Mouse (Mus musculus) forebrain, embryonic 11.5 days (tissue): ENCODE results near the gene D8Ertd738e. TPM values are rescaled to one million over a fixed set of nuclear protein-coding genes. Genes with fewer than 3 reads are reported as not detected.

Experiments used
- ATAC-seq: fragments of 200-750 bp; cut with Nextera tagmentation; replicated peaks from 2 replicates; pipeline ENCODE4 v1.8.0; 2017; ENCODE audit warnings: moderate TSS enrichment; ENCODE audit not compliant: low FRiP score
- DNase-seq: peaks from one replicate; pipeline ENCODE4 v3.0.0-alpha.2; 2017; ENCODE audit warnings: low spot score
- H3K27ac ChIP-seq: fragments of 300-500 bp; sonication (generic); 2 replicates; pipeline ENCODE4 v1.5.1; 2014; ENCODE audit warnings: low read depth, low read length
- H3K27me3 ChIP-seq: fragments of 300-500 bp; sonication (generic); 2 replicates; pipeline ENCODE4 v1.6.1; 2014; ENCODE audit warnings: mild to moderate bottlenecking, low read length, mixed read lengths; ENCODE audit not compliant: control insufficient read depth, insufficient read depth
- H3K36me3 ChIP-seq: fragments of 300-500 bp; sonication (generic); 2 replicates; pipeline ENCODE4 v1.6.1; 2014; ENCODE audit warnings: mild to moderate bottlenecking, low read length, moderate library complexity, mixed read lengths; ENCODE audit not compliant: control insufficient read depth, insufficient read depth
- H3K4me1 ChIP-seq: fragments of 300-500 bp; sonication (generic); replicated peaks from 2 replicates; pipeline ENCODE4 v1.6.1; 2014; ENCODE audit warnings: low read length, mixed read lengths; ENCODE audit not compliant: control insufficient read depth, insufficient read depth
- H3K4me2 ChIP-seq: fragments of 300-500 bp; sonication (generic); 2 replicates; pipeline ENCODE4 v1.6.1; 2014; ENCODE audit warnings: low read depth, mild to moderate bottlenecking, low read length, moderate library complexity, mixed read lengths; ENCODE audit not compliant: severe bottlenecking
- H3K4me3 ChIP-seq: fragments of 300-500 bp; sonication (generic); 2 replicates; pipeline ENCODE4 v1.5.1; 2014; ENCODE audit warnings: low read depth, low read length
- H3K9ac ChIP-seq: fragments of 300-500 bp; sonication (generic); 2 replicates; pipeline ENCODE4 v1.6.1; 2014; ENCODE audit warnings: low read length
- H3K9me3 ChIP-seq: fragments of 300-500 bp; sonication (generic); 2 replicates; pipeline ENCODE4 v1.6.1; 2016; ENCODE audit warnings: low read length, mixed read lengths; ENCODE audit not compliant: control insufficient read depth
- WGBS: fragments of 180-500 bp; shearing (Covaris S2); extraction: QIAGEN DNeasy Blood & Tissue Kit; methylation state at CpG from one replicate; pipeline ENCODE4 v1.1.7; 2014; 5-methylcytosine and 5-hydroxymethylcytosine counted together
- polyA plus RNA-seq: library from polyadenylated mRNA; unstranded; fragments of >200 nt; fragmentation: Nextera tagmentation; extraction: Ambion mirVana; gene quantifications from 2 replicates; pipeline ENCODE4 v1.2.1, GENCODE M21; 2014

The D8Ertd738e gene
- polyA plus RNA-seq, 1 experiment from 2014 or later: 277 TPM

DNA sequence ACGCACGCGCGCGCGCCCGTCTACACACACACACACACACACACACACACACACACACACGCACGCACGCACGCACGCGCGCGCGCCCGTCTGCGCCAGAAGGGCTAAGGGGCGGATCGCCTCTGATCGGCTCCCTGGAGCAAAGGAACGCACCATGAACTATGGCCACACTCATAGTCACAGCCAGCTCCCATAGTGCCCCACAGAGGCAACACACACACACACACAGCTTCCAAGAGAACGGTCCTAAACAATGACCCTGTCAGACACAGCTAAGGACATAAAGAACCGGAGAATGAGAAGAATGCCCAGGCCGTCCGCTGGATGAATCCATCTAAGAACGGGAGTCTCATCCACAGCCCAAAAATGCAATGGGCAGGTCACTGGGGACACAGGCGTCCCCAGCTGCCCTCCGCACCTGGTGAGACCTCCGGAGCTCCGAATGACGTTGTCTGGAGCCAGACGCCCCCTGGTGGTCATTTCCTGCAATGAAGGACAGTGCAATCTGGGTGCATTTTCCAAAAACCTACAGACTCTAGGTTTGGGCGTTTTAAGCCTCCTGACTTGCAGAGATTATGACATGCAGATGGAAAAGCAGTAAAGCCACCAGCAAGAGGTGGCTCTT, 39.2 kb downstream of the D8Ertd738e start:
- no peaks in the 10 kb centered on the region for H3K9me3 ChIP-seq
- peak; percentile 43; the same call in 1 of the 2 replicates for ATAC-seq
- peaks cover 5% of the 10 kb centered on the region; the same call in 1 of the 2 replicates for H3K36me3 ChIP-seq
- H3K4me3 ChIP-seq: no peak overlapping the region
- H3K4me2 ChIP-seq: no peak overlapping the region
- no peak overlapping the region for H3K27ac ChIP-seq
- no peak overlapping the region for H3K9ac ChIP-seq
- 0 out of 2 replicates have a peak, but pooled peaks cover 4% of the 10 kb centered on the region for H3K4me1 ChIP-seq
- peak; percentile 90 for DNase-seq
- 51% methylated on average over 34 of the region's 34 CpGs for WGBS
- no peaks in the 10 kb centered on the region for H3K27me3 ChIP-seq

DNA sequence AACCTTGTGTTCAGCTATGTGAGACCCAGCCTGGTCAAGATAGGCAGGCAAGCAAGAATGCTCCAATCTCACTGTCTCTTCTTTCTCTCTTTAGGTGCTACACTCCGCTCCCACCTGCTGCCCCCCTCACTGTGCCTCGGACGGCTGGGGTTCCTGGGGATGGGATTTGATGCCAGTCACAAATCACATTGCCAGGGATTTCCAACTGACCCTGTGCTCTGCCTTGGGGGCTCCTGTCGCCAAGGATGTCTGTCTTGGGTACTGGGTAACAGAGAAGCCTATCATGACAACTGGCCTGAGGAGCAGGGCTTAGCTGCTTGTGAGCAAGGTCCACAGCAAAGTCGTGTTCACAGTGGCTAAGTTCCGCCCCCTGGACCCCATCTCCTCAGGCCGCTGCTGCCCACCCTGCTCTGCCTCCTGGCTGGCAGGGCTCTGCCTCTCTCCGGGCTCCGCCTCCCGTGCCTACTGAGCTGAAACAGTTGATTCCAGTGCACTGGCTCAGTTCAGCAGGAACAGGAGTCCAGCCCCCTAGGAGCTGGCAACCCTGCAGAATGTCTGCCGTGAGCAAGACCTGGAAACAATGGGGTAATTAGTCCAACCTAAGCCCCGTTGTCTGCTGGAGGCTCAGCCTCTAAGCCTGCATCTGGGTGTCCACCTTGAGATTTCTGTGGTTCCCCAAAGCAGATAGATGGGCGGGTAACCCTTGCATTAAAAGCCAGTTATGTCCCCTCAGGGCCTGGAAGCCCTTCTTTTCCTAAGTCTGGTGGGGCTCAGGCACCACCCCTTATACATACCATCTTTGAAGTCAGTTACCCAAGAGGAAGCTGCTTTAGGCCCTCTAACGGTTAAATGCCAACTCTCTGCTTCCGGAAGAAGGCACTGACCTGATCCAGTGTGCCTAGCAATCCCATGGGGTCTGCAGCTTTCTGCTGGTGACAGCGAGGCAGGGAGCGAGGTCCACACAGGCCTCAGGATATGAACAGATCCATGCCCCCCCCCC, 40.8 kb downstream of the D8Ertd738e start:
- DNase-seq (no peak), ATAC-seq (no peak)
- Histone ChIP-seq H3K27me3 (no peaks in the 10 kb centered on the region), H3K36me3 (peaks cover 4% of the 10 kb centered on the region; the same call in 1 of the 2 replicates), H3K27ac (no peak overlapping the region), H3K4me3 (no peak overlapping the region), H3K4me1 (peaks cover 9% of the 10 kb centered on the region; the same call in 1 of the 2 replicates), H3K4me2 (no peak overlapping the region), H3K9ac (0 out of 2 replicates have a peak overlapping the region, but pooled peaks have one; percentile 23), H3K9me3 (no peaks in the 10 kb centered on the region)
- 38% methylated on average over 17 of the region's 17 CpGs for WGBS

DNA sequence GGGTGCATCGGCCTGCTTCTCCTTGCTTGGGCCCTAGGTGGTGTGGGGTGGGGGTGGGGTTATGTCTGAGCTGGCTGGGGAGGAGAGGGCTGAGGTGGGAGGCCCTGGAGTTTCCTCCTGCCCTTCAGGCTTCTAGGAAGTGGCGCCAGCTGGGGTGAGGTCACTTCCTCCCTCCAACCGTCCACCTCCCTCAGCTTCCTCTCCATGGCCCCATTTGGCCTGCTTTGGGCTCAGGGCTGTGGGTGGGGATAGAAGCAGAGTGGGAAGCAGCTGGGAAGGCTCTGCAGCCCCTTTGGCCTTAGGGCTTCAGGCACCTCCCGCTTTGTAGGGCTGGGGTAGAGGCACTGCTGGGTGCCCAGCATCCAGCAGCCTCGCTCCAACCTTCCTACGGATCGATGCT, 41.7 kb downstream of the D8Ertd738e start:
- Histone ChIP-seq H3K9me3 (no peaks in the 10 kb centered on the region), H3K4me1 (peaks cover 16% of the 10 kb centered on the region), H3K27me3 (no peaks in the 10 kb centered on the region), H3K9ac (no peak overlapping the region), H3K27ac (no peak overlapping the region), H3K4me3 (no peak overlapping the region), H3K36me3 (0 out of 2 replicates have a peak, but pooled peaks cover 2% of the 10 kb centered on the region), H3K4me2 (no peak overlapping the region)
- WGBS: 66% methylated on average over 7 of the region's 7 CpGs
- ATAC-seq (no peak), DNase-seq (no peak)

DNA sequence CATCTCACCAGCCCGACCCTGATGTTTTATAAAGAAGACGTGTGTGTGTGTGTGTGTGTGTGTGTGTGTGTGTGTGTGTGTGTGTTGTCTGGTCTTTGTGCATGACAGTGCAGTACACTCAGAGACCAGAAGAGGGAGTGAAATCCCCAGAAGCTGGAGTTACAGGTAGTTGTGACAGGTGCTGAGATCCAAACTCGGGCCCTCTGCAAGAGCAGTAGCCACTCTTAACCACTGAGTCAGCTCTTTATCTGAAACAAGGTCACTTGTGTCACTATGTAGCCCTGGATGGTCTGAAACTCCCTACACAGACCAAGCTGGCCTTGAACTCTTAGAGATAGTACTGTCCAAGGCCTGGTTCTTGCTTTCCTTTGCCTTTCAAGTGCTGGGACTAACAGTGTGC, 42.9 kb downstream of the D8Ertd738e start:
- 90% methylated on average over 3 of the region's 3 CpGs for WGBS
- no peaks in the 10 kb centered on the region for H3K27me3 ChIP-seq
- H3K9ac ChIP-seq: no peak overlapping the region
- no peak overlapping the region for H3K27ac ChIP-seq
- H3K4me3 ChIP-seq: no peak overlapping the region
- no peak overlapping the region for H3K4me2 ChIP-seq
- H3K4me1 ChIP-seq: peaks cover 18% of the 10 kb centered on the region
- ATAC-seq: no peak
- DNase-seq: no peak
- 0 out of 2 replicates have a peak, but pooled peaks cover 2% of the 10 kb centered on the region for H3K36me3 ChIP-seq
- no peaks in the 10 kb centered on the region for H3K9me3 ChIP-seq

DNA sequence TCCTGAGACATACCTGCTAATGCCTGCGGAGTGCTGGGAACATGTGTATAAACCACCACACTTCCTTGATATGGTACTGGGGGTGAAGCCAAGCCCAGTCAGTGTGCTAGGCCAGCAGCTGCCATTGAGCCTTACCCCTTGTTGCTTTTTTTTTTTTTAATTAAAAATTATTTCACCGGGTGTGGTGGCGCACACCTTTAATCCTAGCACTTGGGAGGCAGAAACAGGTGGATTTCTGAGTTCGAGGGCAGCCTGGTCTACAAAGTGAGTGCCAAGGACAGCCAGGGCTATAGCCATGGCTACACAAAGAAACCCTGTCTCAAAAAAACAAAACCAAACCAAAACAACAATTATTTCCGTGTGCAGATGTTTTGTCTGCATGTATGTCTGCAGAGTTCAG, 44.4 kb downstream of the D8Ertd738e start:
- no peaks in the 10 kb centered on the region for H3K36me3 ChIP-seq
- H3K9ac ChIP-seq: no peak overlapping the region
- no peaks in the 10 kb centered on the region for H3K9me3 ChIP-seq
- no peaks in the 10 kb centered on the region for H3K27me3 ChIP-seq
- H3K4me1 ChIP-seq: peaks cover 34% of the 10 kb centered on the region
- 88% methylated on average over 5 of the region's 5 CpGs for WGBS
- no peak overlapping the region for H3K27ac ChIP-seq
- H3K4me3 ChIP-seq: no peak overlapping the region
- no peak overlapping the region for H3K4me2 ChIP-seq
- no peak for ATAC-seq
- DNase-seq: no peak

DNA sequence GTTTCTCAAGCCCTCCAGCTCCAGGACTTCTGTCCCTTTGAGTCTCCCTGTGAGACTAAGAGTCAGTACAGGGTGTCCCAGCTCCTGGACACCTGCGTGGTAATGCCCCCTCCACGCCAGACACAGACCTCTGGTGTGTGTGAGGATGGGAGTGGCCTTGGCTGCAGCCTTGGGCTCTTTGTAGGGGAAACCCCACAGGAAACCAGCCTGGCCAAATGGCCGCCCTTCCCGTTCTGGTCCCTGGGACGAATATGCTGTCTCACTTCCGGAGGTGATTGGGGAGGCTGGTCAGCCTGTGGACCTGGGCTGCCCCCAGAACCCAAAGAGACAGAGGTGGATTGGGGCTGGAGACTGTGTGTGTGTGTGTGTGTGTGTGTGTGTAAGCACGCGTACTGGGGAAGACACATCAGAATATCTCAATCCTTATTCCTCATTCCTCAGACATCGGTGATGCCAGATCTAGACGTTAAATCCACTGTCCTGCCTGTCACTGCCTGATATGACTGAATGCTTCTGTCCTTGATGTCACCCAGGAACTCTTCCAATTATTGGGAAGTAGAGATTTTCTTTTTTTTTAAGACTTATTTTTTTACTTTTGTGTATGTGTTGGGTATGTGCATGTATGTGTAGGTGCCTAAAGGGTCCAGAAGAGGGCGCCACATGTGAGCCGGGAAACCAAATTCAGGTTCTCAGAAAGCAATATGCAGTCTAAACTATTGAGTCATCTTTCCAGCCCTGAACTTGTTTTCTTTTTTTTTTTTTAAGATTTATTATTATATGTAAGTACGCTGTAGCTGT, 45.3 kb downstream of the D8Ertd738e start:
- WGBS: 63% methylated on average over 13 of the region's 13 CpGs
- Histone ChIP-seq H3K9ac (peak overlapping the region; percentile 62), H3K9me3 (no peaks in the 10 kb centered on the region), H3K36me3 (no peaks in the 10 kb centered on the region), H3K27me3 (no peaks in the 10 kb centered on the region), H3K4me2 (peak overlapping the region; percentile 73), H3K4me1 (peaks cover 40% of the 10 kb centered on the region), H3K27ac (peak overlapping the region; percentile 68), H3K4me3 (peak overlapping the region; percentile 16)
- ATAC-seq (no peak; the same call in 1 of the 2 replicates), DNase-seq (no peak)

DNA sequence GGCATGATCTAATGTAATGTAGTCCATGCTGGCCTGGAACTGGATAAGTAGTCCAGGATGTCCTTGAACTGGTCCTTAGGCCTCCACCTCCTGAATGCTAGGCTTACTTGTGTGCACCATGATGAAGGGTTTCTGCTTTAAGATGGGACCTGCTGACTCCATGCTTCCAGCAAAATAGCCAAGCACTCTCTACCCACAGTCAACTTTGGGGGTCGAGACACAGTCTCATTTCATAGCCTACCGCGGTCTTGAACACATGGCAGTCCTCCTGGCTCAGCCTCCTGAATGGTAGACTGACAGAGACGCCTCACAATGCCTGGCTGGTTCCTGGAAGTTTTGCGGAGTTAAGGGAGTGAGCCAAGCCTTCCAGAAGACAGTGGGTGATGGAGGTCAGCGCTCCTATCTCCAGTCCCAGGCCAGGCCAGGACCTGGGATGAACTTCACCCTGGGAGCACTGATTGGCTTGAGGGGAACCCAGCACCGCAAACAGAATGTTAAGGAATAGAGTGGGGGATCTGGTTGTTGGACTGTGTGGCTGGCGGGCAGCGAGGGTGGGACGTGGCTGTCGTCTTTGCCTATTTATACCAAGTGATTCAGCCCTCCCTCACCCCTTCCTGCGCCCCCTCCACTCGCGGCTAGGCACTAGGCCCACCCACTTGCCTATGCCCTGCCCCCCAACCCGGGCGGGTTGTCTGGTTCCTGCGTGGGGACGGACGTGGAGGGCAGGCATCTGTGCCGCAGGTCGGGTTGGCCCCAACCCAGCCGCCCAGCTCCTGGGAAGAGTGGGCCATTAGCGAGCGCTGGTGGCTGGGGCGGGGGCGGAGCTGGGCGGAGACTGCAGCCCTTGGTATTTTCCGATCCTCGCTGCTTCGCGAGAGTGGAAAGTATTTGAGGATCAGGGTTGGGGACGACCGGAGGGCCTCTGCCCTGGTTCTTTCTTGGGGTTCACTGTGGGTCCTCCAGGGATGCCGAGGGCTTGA, 46.3 kb downstream of the D8Ertd738e start:
- WGBS: 11% methylated on average over 34 of the region's 34 CpGs
- DNase-seq: peak; percentile 85

More for the DNA sequence above, 46.3 kb downstream of the D8Ertd738e start:
- H3K36me3 ChIP-seq: no peaks in the 10 kb centered on the region
- peak overlapping the region; percentile 68 for H3K27ac ChIP-seq
- peaks cover 46% of the 10 kb centered on the region for H3K4me1 ChIP-seq
- H3K9me3 ChIP-seq: no peaks in the 10 kb centered on the region
- peak overlapping the region; percentile 16 for H3K4me3 ChIP-seq
- peak overlapping the region; percentile 62 for H3K9ac ChIP-seq
- H3K4me2 ChIP-seq: peak overlapping the region; percentile 73
- peak; percentile 37 for ATAC-seq
- no peaks in the 10 kb centered on the region for H3K27me3 ChIP-seq
